Mouse (Mus musculus): ENCODE measurements at regions not wholly inside any gene's neighbourhood (a gene's known extent, or its start where the extent isn't known, plus 50 kb on each side); places are given as distances from the start of the nearest gene placed in this dataset.

GRCm38 (mm10) chr8:126538136-126538535, 55.6 kb downstream of the Irf2bp2 start:
- DNase-seq (ENCODE audit: low spot score in 2 of 2), result no peak
- intact Hi-C loops (cut with DNase I), result no loop called here

GRCm38 (mm10) chr8:126536928-126537618, 56.7 kb downstream of the Irf2bp2 start:
- intact Hi-C loops (cut with DNase I), result no loop called here
- peak; percentile 84 to 95 for DNase-seq (ENCODE audit: low spot score in 2 of 2)

GRCm38 (mm10) chr8:126536132-126536927, 57.5 kb downstream of the Irf2bp2 start:
- no peak for DNase-seq (ENCODE audit: low spot score in 2 of 2)
- intact Hi-C loops (cut with DNase I), result no loop called here

GRCm38 (mm10) chr8:126532284-126532974, 57.6 kb upstream of the Tarbp1 start:
- no peak for DNase-seq (ENCODE audit: low spot score in 2 of 2)
- intact Hi-C loops (cut with DNase I), result no loop called here

GRCm38 (mm10) chr8:126531459-126531858, 56.6 kb upstream of the Tarbp1 start:
- intact Hi-C loops (cut with DNase I), result no loop called here
- no peak for DNase-seq (ENCODE audit: low spot score in 2 of 2)

- intact Hi-C loops (cut with DNase I), result loop anchor here (5.0 kb wide), 1 partner anchor 138 kb away; no protein-coding TSS in a partner anchor
- DNase-seq (ENCODE audit: low spot score in 2 of 2), result no peak
These were observed 54.5 kb upstream of the Tarbp1 start for GRCm38 (mm10) chr8:126529409-126529808.

- DNase-seq (ENCODE audit: low spot score in 2 of 2), result peak in 1 of 2 experiments; percentile 92
- intact Hi-C loops (cut with DNase I), result loop anchor here (5.0 kb wide), 1 partner anchor 139 kb away; no protein-coding TSS in a partner anchor
These were observed 53.7 kb upstream of the Tarbp1 start for GRCm38 (mm10) chr8:126528434-126529080.

- DNase-seq (ENCODE audit: low spot score in 2 of 2), result peak in 1 of 2 experiments; percentile 61
- intact Hi-C loops (cut with DNase I), result loop anchor here (5.0 kb wide), 1 partner anchor 140 kb away; no protein-coding TSS in a partner anchor
These were observed 52.2 kb upstream of the Tarbp1 start for GRCm38 (mm10) chr8:126526864-126527571.

- DNase-seq (ENCODE audit: low spot score in 2 of 2), result no peak
- intact Hi-C loops (cut with DNase I), result loop anchor here (2.0 to 5.0 kb wide), 2 partner anchors 59 to 142 kb away; no protein-coding TSS in a partner anchor
These were observed 50.7 kb upstream of the Tarbp1 start for GRCm38 (mm10) chr8:126525575-126525974.

Measured in left cerebral cortex, postnatal 25 days (tissue).